In the genomic region with DNA sequence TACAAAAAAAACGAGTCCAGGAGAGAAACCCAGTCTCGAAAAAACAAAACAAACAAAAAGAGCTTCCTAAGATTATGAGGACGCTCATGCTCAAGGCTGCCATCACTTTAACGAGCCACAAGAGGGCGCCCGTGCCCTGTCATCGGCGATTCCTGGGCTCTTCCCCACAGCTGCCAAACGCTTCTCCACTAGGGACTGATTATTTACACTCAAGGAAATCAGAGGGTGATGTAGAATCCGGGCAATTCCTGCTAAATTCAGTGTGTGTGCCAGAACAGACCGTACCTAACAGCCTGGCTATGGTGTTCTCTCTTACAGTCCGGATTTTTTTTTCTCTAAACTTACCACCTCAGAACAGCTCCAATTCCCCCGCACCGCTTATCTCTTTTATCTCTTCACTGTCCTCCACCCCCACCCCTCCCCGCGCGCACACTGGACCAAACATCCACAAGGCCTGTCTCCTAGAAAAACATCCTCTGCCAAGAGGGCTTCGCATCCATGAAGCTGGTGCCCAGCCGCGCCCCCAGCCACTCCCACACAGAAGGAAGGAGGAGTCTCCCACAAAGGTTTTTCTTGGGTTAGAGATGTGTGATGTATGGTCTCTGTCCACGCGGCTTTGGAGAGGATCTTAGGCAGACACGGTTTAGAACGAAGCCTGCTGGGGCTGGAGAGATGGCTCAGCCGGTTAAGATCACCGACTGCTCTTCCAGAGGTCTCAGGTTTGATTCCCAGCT, we compare ENCODE assay signal across 8 mouse cellular contexts. TPM values are rescaled to one million over a fixed set of nuclear protein-coding genes. Genes with fewer than 3 reads are reported as not detected.
A peak's percentile ranks its signal among the peaks of the same experiment; 100 is the strongest.
DNase-seq lines count a peak whose midpoint lies in the region; ATAC-seq and TF ChIP-seq lines count a peak whose summit lies in the region.

No protein-coding gene starts in this region.

- 33% methylated on average over 26 of the region's 26 CpGs for WGBS in thymus, adult 2 months
- 20% methylated on average over 26 of the region's 26 CpGs for WGBS in hindbrain, embryonic 14.5 days

- peak overlapping the region; percentile 41 for H3K4me2 ChIP-seq in hindbrain, embryonic 14.5 days (replicated peaks)

- peaks cover 8% of the 10 kb centered on the region for H3K4me1 ChIP-seq in thymus, adult 2 months (replicated peaks; ENCODE audit: control insufficient read depth, insufficient read depth, low read length)
- H3K4me1 ChIP-seq in hindbrain, embryonic 14.5 days (replicated peaks; ENCODE audit: control insufficient read depth, insufficient read depth, low read length) = 0 out of 2 replicates have a peak, but pooled peaks cover 4% of the 10 kb centered on the region

- 0 out of 2 replicates have a peak overlapping the region, but pooled peaks have one; percentile 8 for H3K4me3 ChIP-seq in thymus, adult 2 months (ENCODE audit: control insufficient read depth, insufficient read depth, low read length)
- peak overlapping the region; percentile 8; the same call in 1 of the 2 replicates for H3K4me3 ChIP-seq in hindbrain, embryonic 14.5 days (replicated peaks; ENCODE audit: low read length)
- H3K4me3 ChIP-seq in left cerebral cortex, adult 2 months = no peak overlapping the region

- no peaks in the 10 kb centered on the region for H3K9me3 ChIP-seq in hindbrain, embryonic 14.5 days (ENCODE audit: control insufficient read depth, low read length)

- peak; percentile 31; the same call in 1 of the 2 replicates for ATAC-seq in hindbrain, embryonic 14.5 days (ENCODE audit: low FRiP score)
- peak; percentile 69 for ATAC-seq in megakaryocyte, adult 5-6 weeks (ENCODE audit: poor library complexity, severe bottlenecking)

- DNase-seq in thymus, adult 2 months = peak; percentile 34
- DNase-seq in thymus, adult 18-20 months = no peak
- DNase-seq in cerebellum, postnatal 25 days = peak; percentile 70 to 82
- DNase-seq in frontal cortex, postnatal 14 days (ENCODE audit: low spot score in 2 of 2) = peak; percentile 22 to 48
- peak; percentile 90 for DNase-seq in hindbrain, embryonic 14.5 days (ENCODE audit: low spot score)
- DNase-seq in left cerebral cortex, adult 2 months (ENCODE audit: extremely low spot score in 1 of 2, low spot score in 2 of 2) = peak; percentile 54 to 56
- peak; percentile 68 for DNase-seq in right cerebral cortex, adult 2 months (ENCODE audit: low spot score in 2 of 2)

- no peaks in the 10 kb centered on the region for H3K36me3 ChIP-seq in thymus, adult 2 months (ENCODE audit: control insufficient read depth, insufficient read depth, low read length)
- no peaks in the 10 kb centered on the region for H3K36me3 ChIP-seq in hindbrain, embryonic 14.5 days (replicated peaks; ENCODE audit: control insufficient read depth, insufficient read depth)

- no peak overlapping the region for H3K27ac ChIP-seq in thymus, adult 2 months (ENCODE audit: control insufficient read depth, insufficient read depth, low read length)
- no peak overlapping the region for H3K27ac ChIP-seq in hindbrain, embryonic 14.5 days
- no peak overlapping the region for H3K27ac ChIP-seq in left cerebral cortex, adult 2 months

- TF ChIP-seq POLR2A in thymus, adult 2 months (IDR thresholded peaks at IDR 0.05; ENCODE audit: control insufficient read depth, extremely low read depth, insufficient read depth, low read length, poor library complexity) = no peak

- peak; percentile 83; the same call in 1 of the 2 replicates for TF ChIP-seq CTCF in thymus, adult 2 months (IDR thresholded peaks at IDR 0.05; ENCODE audit: borderline replicate concordance, control insufficient read depth, extremely low read depth, insufficient read depth, low read length, poor library complexity)
- TF ChIP-seq CTCF in left cerebral cortex, adult 2 months (IDR thresholded peaks at IDR 0.05) = peak; percentile 92

- intact Hi-C loops in left cerebral cortex, adult 2 months (cut with DNase I) = loop anchor here (2.0 kb wide), 2 partner anchors 40 to 368 kb away; no protein-coding TSS in a partner anchor

- peak overlapping the region; percentile 12; the same call in 1 of the 2 replicates for H3K9ac ChIP-seq in hindbrain, embryonic 14.5 days

- no peaks in the 10 kb centered on the region for H3K27me3 ChIP-seq in thymus, adult 2 months (ENCODE audit: control insufficient read depth, insufficient read depth, low read length)
- H3K27me3 ChIP-seq in hindbrain, embryonic 14.5 days (ENCODE audit: control insufficient read depth, insufficient read depth, low read length) = peaks cover 29% of the 10 kb centered on the region

RNA-seq across cellular contexts. Expression of a gene that starts 26.7 kb away (rescaled TPM):
- polyA plus RNA-seq in thymus, adult 2 months (2012; rRNA removed) = 0.19 and 0.29 TPM in 2 replicates
- 1.7 and 3.4 TPM in 2 replicates for polyA plus RNA-seq in hindbrain, embryonic 14.5 days (2014; fragmentation: Nextera tagmentation; extraction: Ambion mirVana)
- total RNA-seq in left cerebral cortex, adult 2 months (2021) = not detected
- total RNA-seq in megakaryocyte, adult 5-6 weeks (2015) = not detected in 2 replicates
- total RNA-seq in megakaryocyte, adult 5-6 weeks (2017) = not detected in 2 replicates

RNA-seq across cellular contexts. Expression of a gene that starts 58.4 kb away (rescaled TPM):
- 0.06 TPM in 1 of 2 replicates, not detected in the other for polyA plus RNA-seq in thymus, adult 2 months (2012; rRNA removed)
- 18.5 and 20.4 TPM in 2 replicates for polyA plus RNA-seq in hindbrain, embryonic 14.5 days (2014; fragmentation: Nextera tagmentation; extraction: Ambion mirVana)
- not detected for total RNA-seq in left cerebral cortex, adult 2 months (2021)
- total RNA-seq in megakaryocyte, adult 5-6 weeks (2015) = not detected in 2 replicates
- total RNA-seq in megakaryocyte, adult 5-6 weeks (2017) = not detected in 2 replicates

Comparison
In these comparisons a context has a peak if more than half of its experiments do, and no peak if none do; other contexts are left out.
1. DNase-seq: peak in thymus, adult 2 months (single experiment), cerebellum, postnatal 25 days (2 of 2), frontal cortex, postnatal 14 days (2 of 2), hindbrain, embryonic 14.5 days (single experiment), left cerebral cortex, adult 2 months (2 of 2) and right cerebral cortex, adult 2 months (2 of 2); none in thymus, adult 18-20 months (0 of 2).